Mouse (Mus musculus) liver, embryonic 14.5 days (tissue): ENCODE results near the gene Abat. TPM values are rescaled to one million over a fixed set of nuclear protein-coding genes. Genes with fewer than 3 reads are reported as not detected.

Source experiments
- ATAC-seq: fragments of 200-750 bp; cut with Nextera tagmentation; 2 replicates; pipeline ENCODE4 v1.8.0; 2017; ENCODE audit warnings: moderate number of reproducible peaks, mild to moderate bottlenecking, moderate library complexity; ENCODE audit not compliant: insufficient read depth
- DNase-seq, 3 experiments: peaks; one replicate each; pipeline ENCODE4 v3.0.0-alpha.2; 2012 to 2013; ENCODE audit warnings: low read depth in 3 of 3, low spot score in 3 of 3
- H3K27ac ChIP-seq: fragments of 300-500 bp; sonication (generic); 2 replicates; pipeline ENCODE4 v1.5.1; 2014; ENCODE audit warnings: moderate library complexity, mild to moderate bottlenecking, control low read depth, inconsistent platforms
- H3K27me3 ChIP-seq: fragments of 300-500 bp; sonication (generic); 2 replicates; pipeline ENCODE4 v1.6.1; 2014; ENCODE audit warnings: mild to moderate bottlenecking, low read length, moderate library complexity; ENCODE audit not compliant: control insufficient read depth, insufficient read depth
- H3K36me3 ChIP-seq: fragments of 300-500 bp; sonication (generic); replicated peaks from 2 replicates; pipeline ENCODE4 v1.6.1; 2014; ENCODE audit warnings: low read depth; ENCODE audit not compliant: control insufficient read depth, insufficient read depth
- H3K4me1 ChIP-seq, 2 experiments: fragments of 200-500 bp in 1 of 2; fragments of 300-500 bp in 1 of 2; sonication (generic) in 1 of 2; replicated peaks; 2 replicates each; pipeline ENCODE4 v1.6.1; 2012 to 2014; ENCODE audit warnings: antibody characterized with exemption in 1 of 2, inconsistent platforms in 1 of 2, low read length in 1 of 2; ENCODE audit not compliant: control insufficient read depth in 2 of 2, insufficient read depth in 2 of 2
- H3K4me2 ChIP-seq: fragments of 300-500 bp; sonication (generic); 2 replicates; pipeline ENCODE4 v1.6.1; 2014; ENCODE audit warnings: low read depth, mild to moderate bottlenecking, control low read depth, moderate library complexity
- H3K4me3 ChIP-seq, 2 experiments: fragments of 200-500 bp in 1 of 2; fragments of 300-500 bp in 1 of 2; sonication (generic) in 1 of 2; 2 replicates each; pipeline ENCODE4 v1.5.1; 2012 to 2014; ENCODE audit warnings: low read depth in 2 of 2, low read length in 2 of 2, mild to moderate bottlenecking in 2 of 2, control low read depth in 1 of 2, inconsistent platforms in 1 of 2, moderate library complexity in 1 of 2; ENCODE audit not compliant: insufficient read depth in 1 of 2
- H3K9ac ChIP-seq: fragments of 300-500 bp; sonication (generic); replicated peaks from 2 replicates; pipeline ENCODE4 v1.6.1; 2014; ENCODE audit warnings: mild to moderate bottlenecking, control low read depth, moderate library complexity
- H3K9me3 ChIP-seq: fragments of 300-500 bp; sonication (generic); 2 replicates; pipeline ENCODE4 v1.6.1; 2016; ENCODE audit warnings: low read length, mixed read lengths; ENCODE audit not compliant: control insufficient read depth
- CTCF ChIP-seq: IDR thresholded peaks from 2 replicates; pipeline ENCODE4 v1.5.1; 2016; ENCODE audit warnings: antibody characterized with exemption, low read depth, control low read depth
- EP300 ChIP-seq: IDR thresholded peaks from 2 replicates; pipeline ENCODE4 v1.6.1; 2016; ENCODE audit warnings: antibody characterized with exemption, low read depth
- WGBS: fragments of 180-500 bp; shearing (Covaris S2); extraction: QIAGEN DNeasy Blood & Tissue Kit; methylation state at CpG from one replicate; pipeline ENCODE4 v1.1.7; 2014; ENCODE audit not compliant: insufficient replicate concordance; 5-methylcytosine and 5-hydroxymethylcytosine counted together
- polyA plus RNA-seq, 2 experiments: library from polyadenylated mRNA; depleted of rRNA in 1 of 2; stranded (reverse) in 1 of 2; unstranded in 1 of 2; fragments of >200 nt; fragmentation: Nextera tagmentation in 1 of 2; extraction: Ambion mirVana in 1 of 2; gene quantifications; 2 replicates each; pipeline versions ENCODE4 v1.2.1 to v1.2.3; 2012 to 2014

Abat gene
- polyA plus RNA-seq, 2 experiments, result 12.8 to 13.7 TPM

DNA sequence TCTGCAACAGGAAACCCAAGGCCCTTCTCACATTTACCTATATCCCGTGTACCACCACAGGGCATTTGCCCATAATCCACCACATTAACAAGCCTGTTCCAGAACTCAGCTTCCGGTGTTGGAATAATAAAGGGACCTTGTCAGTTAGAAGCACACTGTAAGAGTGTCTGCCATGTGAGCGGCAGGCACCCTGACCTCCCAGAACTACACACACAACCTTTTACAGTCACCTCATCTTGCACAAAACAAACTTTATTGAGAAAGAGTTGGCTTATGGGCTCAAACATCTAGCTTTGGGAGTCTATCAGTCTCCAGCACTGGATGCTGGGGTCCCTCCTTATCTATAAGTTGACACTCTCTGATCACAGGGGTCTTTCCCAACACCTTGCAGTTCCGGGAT, 145.1 kb downstream of the Abat start:
- no peak overlapping the region for H3K9ac ChIP-seq
- H3K4me2 ChIP-seq, result no peak overlapping the region
- peaks cover 54% of the 10 kb centered on the region for H3K36me3 ChIP-seq
- ATAC-seq, result no peak
- H3K27ac ChIP-seq, result no peak overlapping the region
- 75% methylated on average over 4 of the region's 4 CpGs for WGBS
- TF ChIP-seq EP300 (no peak), CTCF (no peak)
- H3K9me3 ChIP-seq, result no peaks in the 10 kb centered on the region
- H3K4me3 ChIP-seq, result no peak overlapping the region
- no peaks in the 10 kb centered on the region for H3K27me3 ChIP-seq
- H3K4me1 ChIP-seq, result peaks cover 8 to 10% of the 10 kb centered on the region in 2 experiments
- no peak for DNase-seq

DNA sequence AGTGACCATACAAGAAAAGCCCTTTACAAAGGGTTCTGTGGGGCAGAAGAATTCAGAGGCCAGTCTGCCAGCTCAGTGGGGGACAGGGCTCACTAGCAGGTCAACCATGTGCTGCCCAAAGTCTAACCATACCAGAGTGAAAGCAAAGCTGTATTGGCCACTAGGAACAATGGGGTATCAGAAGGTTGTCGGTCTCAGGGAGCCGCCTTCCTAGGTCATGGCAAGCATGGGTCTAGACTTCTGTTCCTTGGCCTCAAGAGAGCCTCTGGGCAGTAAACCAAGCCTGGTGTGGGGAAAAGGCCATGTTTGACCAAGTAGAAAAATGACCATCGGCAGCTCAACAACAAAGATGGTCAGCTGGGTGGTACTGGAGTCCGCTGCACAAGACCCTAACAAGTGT, 145.5 kb downstream of the Abat start:
- H3K4me1 ChIP-seq, result peaks cover 8 to 10% of the 10 kb centered on the region in 2 experiments
- H3K9me3 ChIP-seq, result no peaks in the 10 kb centered on the region
- ATAC-seq, result no peak
- H3K27me3 ChIP-seq, result no peaks in the 10 kb centered on the region
- H3K36me3 ChIP-seq, result peaks cover 55% of the 10 kb centered on the region
- WGBS, result 86% methylated on average over 4 of the region's 4 CpGs
- no peak overlapping the region for H3K4me2 ChIP-seq
- no peak overlapping the region for H3K4me3 ChIP-seq
- H3K9ac ChIP-seq, result no peak overlapping the region
- DNase-seq, result no peak
- no peak for TF ChIP-seq EP300
- no peak for TF ChIP-seq CTCF
- H3K27ac ChIP-seq, result no peak overlapping the region

DNA sequence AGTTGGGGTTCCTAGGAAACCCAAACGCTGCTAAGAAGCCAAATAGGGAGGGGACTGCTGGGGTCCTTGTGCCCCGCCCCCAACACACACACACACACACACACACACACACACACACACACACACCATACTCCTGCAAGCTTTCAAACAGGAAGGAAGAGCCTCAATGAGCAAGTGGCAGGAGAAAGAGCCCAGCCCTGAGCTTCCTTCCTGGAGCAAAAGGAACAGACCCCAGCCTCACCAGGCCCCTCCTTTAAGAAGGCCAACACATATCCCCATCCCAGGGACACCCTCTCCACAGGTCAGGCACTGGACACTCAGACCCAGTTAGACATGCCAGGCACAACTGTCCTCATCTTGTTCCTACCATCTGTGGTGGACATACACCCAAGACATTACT, 149.8 kb downstream of the Abat start:
- Histone ChIP-seq H3K9ac (no peak overlapping the region), H3K9me3 (no peaks in the 10 kb centered on the region), H3K36me3 (peaks cover 53% of the 10 kb centered on the region), H3K27ac (no peak overlapping the region), H3K27me3 (no peaks in the 10 kb centered on the region), H3K4me1 (peaks cover 13 to 17% of the 10 kb centered on the region in 2 experiments), H3K4me2 (no peak overlapping the region), H3K4me3 (no peak overlapping the region)
- TF ChIP-seq EP300 (no peak), CTCF (no peak)
- ATAC-seq (no peak), DNase-seq (no peak)
- 20% methylated on average over 2 of the region's 2 CpGs for WGBS

DNA sequence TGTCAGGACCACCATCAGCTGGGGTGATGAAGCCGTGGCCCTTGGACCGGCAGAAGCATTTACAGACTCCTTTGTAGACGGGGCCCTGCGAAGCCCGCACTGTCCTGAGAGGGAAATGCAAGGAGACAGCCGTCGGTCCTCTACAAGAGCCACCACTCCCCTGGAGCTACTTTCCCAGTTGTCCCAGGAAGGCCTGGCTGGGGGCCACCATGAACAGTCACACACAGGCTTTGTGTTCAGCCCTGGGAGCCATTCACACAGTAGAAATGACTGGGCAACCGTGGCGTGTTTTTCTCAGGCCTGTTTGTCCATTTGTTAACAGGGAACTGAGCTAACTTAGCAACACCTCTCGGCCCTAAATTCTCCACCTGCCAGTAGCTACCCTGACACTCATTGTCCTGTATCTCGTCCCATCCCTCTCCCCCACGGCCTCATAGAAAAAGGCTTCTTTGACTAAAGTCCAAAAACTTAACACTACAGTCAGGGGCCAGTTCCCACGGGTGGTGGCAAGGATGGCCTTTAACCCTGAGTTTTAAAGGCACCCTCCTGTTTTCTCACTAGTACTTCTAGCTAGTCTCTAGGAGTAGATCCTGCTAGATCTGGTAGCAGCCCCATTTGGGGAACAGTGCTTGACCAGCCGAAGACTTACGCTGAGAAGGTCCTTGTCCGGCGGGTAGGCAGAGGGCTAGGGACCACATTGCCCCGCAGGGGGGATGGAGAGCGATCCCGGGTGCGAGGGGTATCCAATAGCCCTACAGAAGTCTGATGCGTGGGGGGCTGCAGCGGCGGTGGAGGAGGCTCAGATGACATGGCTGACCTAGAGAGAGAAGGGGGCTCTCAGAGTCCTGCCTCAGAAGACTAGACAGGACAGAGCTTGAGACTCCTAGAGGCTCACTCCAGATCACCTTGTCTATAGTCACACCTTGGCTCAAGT, 150.6 kb downstream of the Abat start:
- ATAC-seq, result no peak
- H3K27me3 ChIP-seq, result no peaks in the 10 kb centered on the region
- no peak overlapping the region for H3K27ac ChIP-seq
- H3K36me3 ChIP-seq, result peaks cover 54% of the 10 kb centered on the region
- 87% methylated on average over 24 of the region's 24 CpGs for WGBS
- no peak for TF ChIP-seq EP300
- no peak for TF ChIP-seq CTCF
- no peak for DNase-seq
- H3K4me2 ChIP-seq, result no peak overlapping the region
- no peak overlapping the region for H3K4me3 ChIP-seq
- H3K4me1 ChIP-seq, result peaks cover 16 to 22% of the 10 kb centered on the region in 2 experiments
- H3K9me3 ChIP-seq, result no peaks in the 10 kb centered on the region
- H3K9ac ChIP-seq, result no peak overlapping the region

DNA sequence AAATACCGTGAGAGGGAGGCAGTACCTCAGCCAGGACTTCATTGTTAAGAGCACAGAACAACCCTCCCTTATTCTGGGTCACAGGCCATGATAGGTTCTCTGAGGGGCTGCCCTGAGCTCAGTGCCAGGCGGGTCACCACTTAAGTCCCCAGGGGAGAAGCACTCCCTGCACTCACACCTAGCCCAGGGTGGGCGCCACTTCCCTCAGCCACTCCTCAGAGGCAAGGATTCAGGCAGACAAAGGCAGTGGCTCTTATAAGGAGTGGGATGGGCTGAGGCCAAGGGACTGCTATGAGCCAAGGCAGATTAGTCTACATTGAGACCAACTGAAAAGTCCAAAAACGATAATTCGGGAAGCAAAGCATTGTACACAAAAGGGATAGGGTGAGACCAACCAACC, 152.1 kb downstream of the Abat start:
- Histone ChIP-seq H3K4me1 (peaks cover 19 to 31% of the 10 kb centered on the region in 2 experiments), H3K27me3 (no peaks in the 10 kb centered on the region), H3K27ac (no peak overlapping the region), H3K4me3 (no peak overlapping the region), H3K9me3 (no peaks in the 10 kb centered on the region), H3K36me3 (peaks cover 42% of the 10 kb centered on the region), H3K4me2 (no peak overlapping the region), H3K9ac (no peak overlapping the region)
- 78% methylated on average over 5 of the region's 5 CpGs for WGBS
- ATAC-seq, result no peak
- DNase-seq, result no peak
- TF ChIP-seq CTCF (no peak), EP300 (no peak)
